Mouse (Mus musculus) midbrain, postnatal 0 days (tissue): ENCODE measurements around the gene Evi5. TPM values are rescaled to one million over a fixed set of nuclear protein-coding genes. Genes with fewer than 3 reads are reported as not detected.

Experiments used
- ATAC-seq: fragments of 200-750 bp; cut with Nextera tagmentation; 2 replicates; pipeline ENCODE4 v1.8.0; 2017; ENCODE audit warnings: moderate number of reproducible peaks, mild to moderate bottlenecking, moderate TSS enrichment, moderate library complexity; ENCODE audit not compliant: low FRiP score
- DNase-seq: peaks from one replicate; pipeline ENCODE4 v3.0.0-alpha.2; 2015; ENCODE audit warnings: low spot score
- H3K27ac ChIP-seq: fragments of 300-500 bp; sonication (generic); 2 replicates; pipeline ENCODE4 v1.5.1; 2014; ENCODE audit warnings: low read depth, mild to moderate bottlenecking, low read length, mixed read lengths
- H3K27me3 ChIP-seq: fragments of 300-500 bp; sonication (generic); 2 replicates; pipeline ENCODE4 v1.6.1; 2014; ENCODE audit warnings: low read length, control low read depth, mixed read lengths; ENCODE audit not compliant: insufficient read depth
- H3K36me3 ChIP-seq: fragments of 300-500 bp; sonication (generic); 2 replicates; pipeline ENCODE4 v1.6.1; 2014; ENCODE audit warnings: low read length, control low read depth, mixed read lengths; ENCODE audit not compliant: insufficient read depth
- H3K4me1 ChIP-seq: fragments of 300-500 bp; sonication (generic); 2 replicates; pipeline ENCODE4 v1.6.1; 2014; ENCODE audit warnings: mild to moderate bottlenecking, control low read depth, antibody characterized with exemption, low read length, mixed read lengths; ENCODE audit not compliant: insufficient read depth
- H3K4me2 ChIP-seq: fragments of 300-500 bp; sonication (generic); 2 replicates; pipeline ENCODE4 v1.6.1; 2014; ENCODE audit warnings: low read depth, mild to moderate bottlenecking, low read length, mixed read lengths; ENCODE audit not compliant: poor library complexity, severe bottlenecking
- H3K4me3 ChIP-seq: fragments of 300-500 bp; sonication (generic); 2 replicates; pipeline ENCODE4 v1.5.1; 2014; ENCODE audit warnings: low read depth, mild to moderate bottlenecking, low read length, moderate library complexity
- H3K9ac ChIP-seq: fragments of 300-500 bp; sonication (generic); replicated peaks from 2 replicates; pipeline ENCODE4 v1.6.1; 2014; ENCODE audit warnings: mild to moderate bottlenecking, low read length, moderate library complexity, mixed read lengths; ENCODE audit not compliant: poor library complexity, severe bottlenecking
- H3K9me3 ChIP-seq: fragments of 300-500 bp; sonication (generic); 2 replicates; pipeline ENCODE4 v1.6.1; 2016; ENCODE audit warnings: low read length, control low read depth
- CTCF ChIP-seq: IDR thresholded peaks from 2 replicates; pipeline ENCODE4 v1.5.1; 2016; ENCODE audit warnings: antibody characterized with exemption, mild to moderate bottlenecking
- WGBS: fragments of 180-500 bp; shearing (Covaris S2); extraction: QIAGEN DNeasy Blood & Tissue Kit; methylation state at CpG from one replicate; pipeline ENCODE4 v1.1.7; 2014; 5-methylcytosine and 5-hydroxymethylcytosine counted together
- polyA plus RNA-seq: library from polyadenylated mRNA; unstranded; fragments of >200 nt; fragmentation: Nextera tagmentation; extraction: Ambion mirVana; gene quantifications from 2 replicates; pipeline ENCODE4 v1.2.1, GENCODE M21; 2015
- total RNA-seq: library from RNA; depleted of rRNA; stranded (reverse); fragments of >200 nt; gene quantifications from 2 replicates; pipeline ENCODE4 v1.2.3, GENCODE M21; 2014

Evi5 gene
- total and polyA plus RNA-seq, 2 experiments from 2014 or later: 47.1 to 55.0 TPM

GRCm38 (mm10) chr5:107807496-107807895 is 67.4 kb downstream of the Evi5 start:
- DNase-seq (peak; percentile 15), ATAC-seq (no peak)
- H3K4me2 ChIP-seq: no peak overlapping the region
- no peak overlapping the region for H3K4me3 ChIP-seq
- H3K27me3 ChIP-seq: no peaks in the 10 kb centered on the region
- WGBS: 88% methylated on average over 4 of the region's 4 CpGs
- H3K9me3 ChIP-seq: no peaks in the 10 kb centered on the region
- no peak overlapping the region for H3K9ac ChIP-seq
- H3K27ac ChIP-seq: no peak overlapping the region
- no peak for TF ChIP-seq CTCF
- H3K4me1 ChIP-seq: no peaks in the 10 kb centered on the region
- H3K36me3 ChIP-seq: peaks cover 3% of the 10 kb centered on the region; the same call in 1 of the 2 replicates

DNA sequence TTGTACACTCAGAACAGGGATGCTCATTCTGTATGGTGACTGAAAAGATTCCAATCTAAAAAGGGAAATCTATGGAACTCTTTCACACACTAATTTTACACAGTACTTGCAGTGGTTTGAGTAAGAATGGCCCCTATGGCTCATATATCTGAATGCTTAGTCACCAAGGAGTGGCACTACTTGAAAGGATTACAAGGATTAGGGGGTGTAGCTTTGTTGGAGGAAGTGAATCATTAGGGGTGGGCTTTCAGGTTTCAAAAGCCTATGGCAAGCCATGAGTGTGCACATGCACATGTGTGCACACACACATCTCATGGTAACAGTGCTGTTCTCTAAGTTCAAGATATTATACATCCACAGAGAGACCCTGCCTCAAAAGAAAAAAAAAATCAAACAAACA is 72.3 kb downstream of the Evi5 start:
- 0 out of 2 replicates have a peak, but pooled peaks cover 5% of the 10 kb centered on the region for H3K36me3 ChIP-seq
- H3K9ac ChIP-seq: no peak overlapping the region
- no peaks in the 10 kb centered on the region for H3K27me3 ChIP-seq
- H3K4me2 ChIP-seq: no peak overlapping the region
- ATAC-seq (no peak), DNase-seq (no peak)
- no peak overlapping the region for H3K27ac ChIP-seq
- no peak overlapping the region for H3K4me3 ChIP-seq
- TF ChIP-seq CTCF: no peak
- no peaks in the 10 kb centered on the region for H3K4me1 ChIP-seq
- no peaks in the 10 kb centered on the region for H3K9me3 ChIP-seq

DNA sequence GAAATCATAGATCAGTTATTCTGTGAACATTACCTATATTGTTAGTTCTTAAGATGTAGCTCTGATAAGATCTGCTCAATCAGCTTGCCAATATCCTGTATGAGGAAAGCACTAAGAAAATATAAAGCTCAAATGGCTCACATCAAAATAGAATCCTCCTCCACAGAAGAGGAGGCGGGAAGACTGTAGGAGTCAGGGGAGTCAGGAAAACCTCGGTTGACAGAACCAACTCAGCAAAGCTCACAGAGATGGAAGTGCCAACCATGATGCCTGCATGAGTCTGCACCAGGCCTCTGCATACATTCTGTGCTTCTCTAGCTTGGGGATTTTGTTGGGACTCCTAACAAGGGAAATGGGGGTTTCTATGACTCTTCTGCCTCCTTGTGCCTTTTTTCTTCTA is 73.7 kb downstream of the Evi5 start:
- no peak for TF ChIP-seq CTCF
- no peaks in the 10 kb centered on the region for H3K9me3 ChIP-seq
- no peaks in the 10 kb centered on the region for H3K27me3 ChIP-seq
- 85% methylated on average over 2 of the region's 2 CpGs for WGBS
- no peak for ATAC-seq
- H3K9ac ChIP-seq: no peak overlapping the region
- H3K4me2 ChIP-seq: no peak overlapping the region
- no peak for DNase-seq
- 0 out of 2 replicates have a peak, but pooled peaks cover 5% of the 10 kb centered on the region for H3K36me3 ChIP-seq
- no peaks in the 10 kb centered on the region for H3K4me1 ChIP-seq
- H3K27ac ChIP-seq: no peak overlapping the region
- no peak overlapping the region for H3K4me3 ChIP-seq

DNA sequence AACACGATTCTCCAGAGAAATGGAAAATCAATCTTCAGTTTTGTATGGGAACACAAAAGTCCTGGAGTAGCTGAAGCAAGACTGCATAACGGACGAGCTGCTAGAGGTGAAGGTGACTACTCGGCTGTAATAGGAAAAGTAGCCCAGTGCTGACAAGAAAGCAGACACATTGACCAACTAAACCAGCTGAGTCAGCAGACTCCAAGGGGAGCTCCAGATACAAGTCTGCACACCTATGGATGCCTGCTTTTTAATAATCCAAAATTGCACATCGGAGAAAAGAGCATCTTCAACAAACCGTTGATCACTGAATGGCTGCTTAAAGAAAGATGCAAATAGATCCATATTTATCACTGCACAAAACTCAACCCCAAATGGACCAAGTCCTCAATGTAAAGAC is 76.6 kb downstream of the Evi5 start:
- Histone ChIP-seq H3K4me2 (no peak overlapping the region), H3K27me3 (no peaks in the 10 kb centered on the region), H3K4me3 (no peak overlapping the region), H3K9me3 (no peaks in the 10 kb centered on the region), H3K27ac (no peak overlapping the region), H3K36me3 (peaks cover 13% of the 10 kb centered on the region; the same call in 1 of the 2 replicates), H3K9ac (no peak overlapping the region), H3K4me1 (no peaks in the 10 kb centered on the region)
- 93% methylated on average over 6 of the region's 6 CpGs for WGBS
- DNase-seq: no peak
- ATAC-seq: no peak
- TF ChIP-seq CTCF: no peak

DNA sequence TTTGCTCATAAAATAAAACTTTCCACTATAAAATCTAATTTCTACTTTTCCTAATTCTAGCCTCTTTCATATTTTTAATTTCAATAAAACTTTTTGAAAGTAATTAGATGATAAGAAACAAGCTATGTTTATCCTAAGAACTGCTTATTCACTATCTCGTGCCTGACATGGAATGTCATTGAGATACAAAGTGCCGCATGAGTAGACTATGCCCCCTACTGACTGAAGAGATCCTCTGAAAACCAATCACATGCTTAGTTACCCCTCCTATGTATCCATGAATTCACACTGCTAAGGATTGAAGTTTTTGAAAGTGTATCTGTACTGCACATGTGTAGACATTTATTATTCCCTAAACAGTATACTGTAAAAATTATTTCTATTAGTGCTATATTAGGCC is 81.0 kb downstream of the Evi5 start:
- no peak for ATAC-seq
- Histone ChIP-seq H3K27me3 (no peaks in the 10 kb centered on the region), H3K27ac (no peak overlapping the region), H3K36me3 (peaks cover 10% of the 10 kb centered on the region; the same call in 1 of the 2 replicates), H3K4me3 (no peak overlapping the region), H3K9me3 (no peaks in the 10 kb centered on the region), H3K4me2 (no peak overlapping the region), H3K4me1 (no peaks in the 10 kb centered on the region), H3K9ac (no peak overlapping the region)
- TF ChIP-seq CTCF: peak; percentile 49; the same call in 1 of the 2 replicates
- WGBS: 20% methylated on average over 2 of the region's 2 CpGs
- DNase-seq: no peak

DNA sequence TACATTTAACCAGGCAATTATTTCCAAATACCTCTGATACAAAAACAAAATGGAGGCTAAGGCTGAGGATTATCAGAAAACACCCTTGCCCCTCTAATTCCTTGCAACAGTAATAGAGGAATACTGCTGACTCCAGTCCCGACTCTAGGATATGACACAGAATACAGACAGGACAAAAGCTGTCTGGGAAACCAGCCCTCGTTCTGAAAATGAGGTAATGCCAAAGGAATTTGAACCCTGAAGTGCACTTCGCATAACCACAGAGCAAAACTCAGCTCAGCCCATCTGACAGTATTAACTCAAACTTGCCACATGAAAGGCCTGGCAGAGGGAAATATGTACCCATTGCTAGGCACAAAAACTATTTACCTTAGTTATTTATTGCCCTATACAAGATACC is 81.6 kb downstream of the Evi5 start:
- Histone ChIP-seq H3K4me1 (no peaks in the 10 kb centered on the region), H3K27ac (no peak overlapping the region), H3K4me2 (no peak overlapping the region), H3K9me3 (no peaks in the 10 kb centered on the region), H3K9ac (no peak overlapping the region), H3K36me3 (peaks cover 8% of the 10 kb centered on the region; the same call in 1 of the 2 replicates), H3K27me3 (no peaks in the 10 kb centered on the region), H3K4me3 (no peak overlapping the region)
- 40% methylated on average over 3 of the region's 3 CpGs for WGBS
- TF ChIP-seq CTCF: no peak
- ATAC-seq (no peak), DNase-seq (no peak)
